Mouse (Mus musculus): ENCODE measurements around the gene N4bp1. TPM values are rescaled to one million over a fixed set of nuclear protein-coding genes. Genes with fewer than 3 reads are reported as not detected.

The N4bp1 gene
- total RNA-seq, 1 experiment from 2014 or later = 41.2 TPM

DNA sequence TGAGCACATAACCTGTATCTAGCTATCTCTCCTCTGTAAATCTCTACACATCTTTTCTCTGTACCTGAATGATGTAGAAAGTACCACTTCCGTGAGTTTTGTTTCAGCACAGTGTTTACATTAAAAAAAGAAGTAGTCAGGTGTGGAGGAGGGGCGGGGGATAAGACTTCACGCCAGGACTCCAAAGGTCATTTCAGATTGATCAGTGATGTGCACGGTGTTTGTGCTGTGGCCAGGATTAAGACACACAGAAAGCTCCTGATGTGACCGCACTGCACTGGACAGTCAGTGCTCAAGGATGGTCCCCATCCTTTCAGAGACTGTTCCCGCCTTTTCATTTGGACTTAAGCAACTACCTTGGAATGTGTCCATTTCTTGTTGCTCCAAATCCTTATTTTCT lies 124.3 kb downstream of the N4bp1 start:
- no peak for DNase-seq

GRCm38 (mm10) chr8:86759090-86759491 lies 126.0 kb downstream of the N4bp1 start:
- no peak for DNase-seq

- DNase-seq = no peak
Measured at GRCm38 (mm10) chr8:86758651-86759050, 126.4 kb downstream of the N4bp1 start.

Other genes with a start within 250 kb of the N4bp1 start
- 2.0 and 4.3 TPM in 2 replicates for gene Gm10638, start 139.6 kb downstream of the N4bp1 start, total RNA-seq (2021)
- 19.1 and 20.3 TPM in 2 replicates for gene Siah1a, start 139.3 kb downstream of the N4bp1 start, total RNA-seq (2021)

Data from adrenal gland, postnatal 25 days (tissue).